In genomic region chr11:24983060-24983629, GRCm38 (mm10) we compare ENCODE assay signal across 21 mouse cellular contexts.
DNase-seq lines count a peak whose midpoint lies in the region; ATAC-seq lines count a peak whose summit lies in the region.
"Had no signal": no experiment of that assay in that cellular context is flagged by ENCODE, and none has a peak within 500 bp of the region (broad histone marks: within the 10 kb centered on the region; RNA-seq: fewer than 3 reads in every experiment).

No protein-coding gene starts in this region.

- no peaks in the 10 kb centered on the region for H3K27me3 ChIP-seq in forebrain, embryonic 11.5 days (ENCODE audit: control insufficient read depth, insufficient read depth, low read length)
- H3K27me3 ChIP-seq in forebrain, embryonic 10.5 days (ENCODE audit: poor library complexity, severe bottlenecking): no peaks in the 10 kb centered on the region
- H3K27me3 ChIP-seq in hindbrain, embryonic 14.5 days (ENCODE audit: control insufficient read depth, insufficient read depth, low read length): no peaks in the 10 kb centered on the region
- no peaks in the 10 kb centered on the region for H3K27me3 ChIP-seq in hindbrain, embryonic 11.5 days (ENCODE audit: control insufficient read depth, insufficient read depth, low read length)
- H3K27me3 ChIP-seq in hindbrain, embryonic 15.5 days: no peaks in the 10 kb centered on the region
- no peaks in the 10 kb centered on the region for H3K27me3 ChIP-seq in neural tube, embryonic 13.5 days
- H3K27me3 ChIP-seq: liver, embryonic 13.5 days had no signal

- H3K4me2 ChIP-seq in forebrain, embryonic 11.5 days (ENCODE audit: low read depth, low read length, severe bottlenecking): no peak overlapping the region
- H3K4me2 ChIP-seq in hindbrain, embryonic 14.5 days (replicated peaks): no peak overlapping the region
- H3K4me2 ChIP-seq in hindbrain, embryonic 11.5 days (replicated peaks; ENCODE audit: low read depth, low read length): no peak overlapping the region
- H3K4me2 ChIP-seq in hindbrain, embryonic 15.5 days: no peak overlapping the region
- H3K4me2 ChIP-seq in neural tube, embryonic 13.5 days: no peak overlapping the region
- H3K4me2 ChIP-seq: heart, embryonic 11.5 days; liver, embryonic 13.5 days had no signal

- H3K9ac ChIP-seq in forebrain, embryonic 11.5 days (ENCODE audit: low read length): no peak overlapping the region
- no peak overlapping the region for H3K9ac ChIP-seq in hindbrain, embryonic 14.5 days
- H3K9ac ChIP-seq in hindbrain, embryonic 11.5 days (ENCODE audit: low read depth, low read length): no peak overlapping the region
- no peak overlapping the region for H3K9ac ChIP-seq in hindbrain, embryonic 15.5 days
- no peak overlapping the region for H3K9ac ChIP-seq in neural tube, embryonic 13.5 days
- H3K9ac ChIP-seq: liver, embryonic 13.5 days had no signal

- ATAC-seq in forebrain, embryonic 11.5 days (replicated peaks; ENCODE audit: low FRiP score): 0 out of 2 replicates have a peak, but pooled peaks have one; percentile 39
- ATAC-seq in hindbrain, embryonic 14.5 days (ENCODE audit: low FRiP score): peak; percentile 72; the same call in 1 of the 2 replicates
- ATAC-seq in hindbrain, embryonic 11.5 days (ENCODE audit: low FRiP score): no peak
- peak; percentile 62 for ATAC-seq in hindbrain, embryonic 15.5 days (ENCODE audit: low FRiP score, low read depth)
- peak; percentile 80; the same call in 1 of the 2 replicates for ATAC-seq in neural tube, embryonic 13.5 days (ENCODE audit: low read depth)
- ATAC-seq: intestine, embryonic 16.5 days had no signal

- no peaks in the 10 kb centered on the region for H3K4me1 ChIP-seq in forebrain, embryonic 11.5 days (replicated peaks; ENCODE audit: control insufficient read depth, insufficient read depth, low read length)
- H3K4me1 ChIP-seq in forebrain, embryonic 10.5 days: peaks cover 32% of the 10 kb centered on the region
- H3K4me1 ChIP-seq in hindbrain, embryonic 14.5 days (replicated peaks; ENCODE audit: control insufficient read depth, insufficient read depth, low read length): peaks cover 17% of the 10 kb centered on the region
- no peaks in the 10 kb centered on the region for H3K4me1 ChIP-seq in hindbrain, embryonic 11.5 days (replicated peaks; ENCODE audit: control insufficient read depth, insufficient read depth, low read length)
- H3K4me1 ChIP-seq in hindbrain, embryonic 15.5 days (replicated peaks): peaks cover 16% of the 10 kb centered on the region
- peaks cover 44% of the 10 kb centered on the region for H3K4me1 ChIP-seq in neural tube, embryonic 13.5 days (replicated peaks)
- H3K4me1 ChIP-seq: liver, embryonic 13.5 days had no signal

- WGBS in forebrain, embryonic 11.5 days: 70% methylated on average over 10 of the region's 10 CpGs
- WGBS in forebrain, embryonic 10.5 days: 78% methylated on average over 10 of the region's 10 CpGs
- WGBS in hindbrain, embryonic 14.5 days: 48% methylated on average over 10 of the region's 10 CpGs
- 76% methylated on average over 10 of the region's 10 CpGs for WGBS in hindbrain, embryonic 11.5 days
- WGBS in hindbrain, embryonic 15.5 days: 39% methylated on average over 10 of the region's 10 CpGs
- WGBS in neural tube, embryonic 13.5 days: 50% methylated on average over 10 of the region's 10 CpGs

- H3K36me3 ChIP-seq in forebrain, embryonic 11.5 days (ENCODE audit: control insufficient read depth, insufficient read depth, low read length): no peaks in the 10 kb centered on the region
- H3K36me3 ChIP-seq in forebrain, embryonic 10.5 days (replicated peaks): no peaks in the 10 kb centered on the region
- H3K36me3 ChIP-seq in hindbrain, embryonic 14.5 days (replicated peaks; ENCODE audit: control insufficient read depth, insufficient read depth): no peaks in the 10 kb centered on the region
- no peaks in the 10 kb centered on the region for H3K36me3 ChIP-seq in hindbrain, embryonic 11.5 days (ENCODE audit: control insufficient read depth, insufficient read depth, low read length)
- H3K36me3 ChIP-seq in hindbrain, embryonic 15.5 days: no peaks in the 10 kb centered on the region
- no peaks in the 10 kb centered on the region for H3K36me3 ChIP-seq in neural tube, embryonic 13.5 days
- H3K36me3 ChIP-seq: liver, embryonic 13.5 days had no signal

- no peak for DNase-seq in forebrain, embryonic 11.5 days (ENCODE audit: low spot score)
- DNase-seq in forebrain, embryonic 10.5 days (ENCODE audit: extremely low spot score, low spot score): no peak
- DNase-seq in hindbrain, embryonic 14.5 days (ENCODE audit: low spot score): peak; percentile 43
- no peak for DNase-seq in hindbrain, embryonic 11.5 days (ENCODE audit: low spot score)
- DNase-seq in testis, postnatal 10 days (ENCODE audit: low spot score): no peak
- DNase-seq in natural killer cell, adult 2 months (ENCODE audit: low spot score in 2 of 2): no peak
- DNase-seq: adrenal gland, postnatal 14 days; cerebellum, adult 8-10 months; cerebellum, postnatal 36 days; embryo, embryonic 11 days; gastrocnemius, postnatal 14 days; heart, adult 11 months; kidney, postnatal 36 days; liver, embryonic 13.5 days; lung, adult 2 months; lung, postnatal 14 days; right cerebral cortex, postnatal 14 days had no signal

- no peak overlapping the region for H3K27ac ChIP-seq in forebrain, embryonic 11.5 days (ENCODE audit: low read depth, low read length)
- H3K27ac ChIP-seq in forebrain, embryonic 10.5 days: no peak overlapping the region
- peak overlapping the region; percentile 40; the same call in 1 of the 2 replicates for H3K27ac ChIP-seq in hindbrain, embryonic 14.5 days
- no peak overlapping the region for H3K27ac ChIP-seq in hindbrain, embryonic 11.5 days (ENCODE audit: low read depth, low read length)
- H3K27ac ChIP-seq in hindbrain, embryonic 15.5 days (replicated peaks): peak overlapping the region; percentile 23
- peak overlapping the region; percentile 73 for H3K27ac ChIP-seq in neural tube, embryonic 13.5 days (replicated peaks)
- H3K27ac ChIP-seq: liver, embryonic 13.5 days had no signal

- no peak overlapping the region for H3K4me3 ChIP-seq in forebrain, embryonic 11.5 days (ENCODE audit: low read depth, low read length)
- no peak overlapping the region for H3K4me3 ChIP-seq in forebrain, embryonic 10.5 days
- no peak overlapping the region for H3K4me3 ChIP-seq in hindbrain, embryonic 14.5 days (replicated peaks; ENCODE audit: low read length)
- H3K4me3 ChIP-seq in hindbrain, embryonic 11.5 days (ENCODE audit: low read depth, low read length): no peak overlapping the region
- no peak overlapping the region for H3K4me3 ChIP-seq in hindbrain, embryonic 15.5 days
- no peak overlapping the region for H3K4me3 ChIP-seq in neural tube, embryonic 13.5 days
- H3K4me3 ChIP-seq: liver, embryonic 13.5 days had no signal

- no peaks in the 10 kb centered on the region for H3K9me3 ChIP-seq in forebrain, embryonic 11.5 days (ENCODE audit: control insufficient read depth, low read length)
- H3K9me3 ChIP-seq in forebrain, embryonic 10.5 days: no peaks in the 10 kb centered on the region
- H3K9me3 ChIP-seq in hindbrain, embryonic 14.5 days (ENCODE audit: control insufficient read depth, low read length): no peaks in the 10 kb centered on the region
- H3K9me3 ChIP-seq in hindbrain, embryonic 11.5 days (ENCODE audit: control insufficient read depth, low read length): no peaks in the 10 kb centered on the region
- no peaks in the 10 kb centered on the region for H3K9me3 ChIP-seq in hindbrain, embryonic 15.5 days
- no peaks in the 10 kb centered on the region for H3K9me3 ChIP-seq in neural tube, embryonic 13.5 days
- H3K9me3 ChIP-seq: liver, embryonic 13.5 days had no signal

Comparison
In these comparisons a context has a peak if more than half of its experiments do, and no peak if none do; other contexts are left out.
1. H3K27ac ChIP-seq: peak in hindbrain, embryonic 14.5 days (single experiment), hindbrain, embryonic 15.5 days (single experiment) and neural tube, embryonic 13.5 days (single experiment); none in forebrain, embryonic 11.5 days (single experiment), forebrain, embryonic 10.5 days (single experiment) and hindbrain, embryonic 11.5 days (single experiment).